Comparison of ENCODE assay signal across 8 mouse cellular contexts in genomic region chr4:120682168-120682567, GRCm38 (mm10). TPM values are rescaled to one million over a fixed set of nuclear protein-coding genes. Genes with fewer than 3 reads are reported as not detected.
DNase-seq lines count a peak whose midpoint lies in the region; ATAC-seq and TF ChIP-seq lines count a peak whose summit lies in the region.
"Had no signal": no experiment of that assay in that cellular context is flagged by ENCODE, and none has a peak within 500 bp of the region (broad histone marks: within the 10 kb centered on the region; RNA-seq: fewer than 3 reads in every experiment).

No protein-coding gene starts in this region.

- H3K9ac ChIP-seq in liver, embryonic 16.5 days (ENCODE audit: low read depth, low read length), result no peak overlapping the region
- H3K9ac ChIP-seq: heart, embryonic 15.5 days had no signal

- H3K27me3 ChIP-seq in liver, embryonic 16.5 days (ENCODE audit: control insufficient read depth, insufficient read depth, low read depth, low read length), result no peaks in the 10 kb centered on the region
- H3K27me3 ChIP-seq: heart, embryonic 15.5 days had no signal

- peak; percentile 76; the same call in 1 of the 2 replicates for ATAC-seq in frontal cortex, adult (ENCODE audit: low TSS enrichment)
- no peak for ATAC-seq in liver, embryonic 16.5 days (ENCODE audit: low read depth)

- H3K4me1 ChIP-seq in bone marrow macrophage, adult 2 months (ENCODE audit: control insufficient read depth, insufficient read depth, low read length), result no peaks in the 10 kb centered on the region
- peaks cover 37% of the 10 kb centered on the region for H3K4me1 ChIP-seq in liver, embryonic 16.5 days (ENCODE audit: control insufficient read depth, low read depth, low read length)
- H3K4me1 ChIP-seq: heart, embryonic 15.5 days had no signal

- TF ChIP-seq CTCF in bone marrow macrophage, adult 2 months (IDR thresholded peaks at IDR 0.05; ENCODE audit: low read depth, low read length), result peak; percentile 94

- peak; percentile 58 for DNase-seq in 416B (ENCODE audit: low read depth)
- peak; percentile 54 for DNase-seq in CD4-positive helper T cell, adult 2 months (ENCODE audit: low read depth, low spot score)
- peak; percentile 58 for DNase-seq in kidney, postnatal 14 days
- peak; percentile 61 for DNase-seq in right cerebral cortex, postnatal 25 days

- no peaks in the 10 kb centered on the region for H3K9me3 ChIP-seq in liver, embryonic 16.5 days (replicated peaks; ENCODE audit: control insufficient read depth, low read length)
- H3K9me3 ChIP-seq: heart, embryonic 15.5 days had no signal

- H3K36me3 ChIP-seq in liver, embryonic 16.5 days (ENCODE audit: control insufficient read depth, insufficient read depth), result no peaks in the 10 kb centered on the region
- H3K36me3 ChIP-seq: heart, embryonic 15.5 days had no signal

- no peak overlapping the region for H3K27ac ChIP-seq in bone marrow macrophage, adult 2 months (ENCODE audit: insufficient read depth, low read depth, low read length)
- H3K27ac ChIP-seq in liver, embryonic 16.5 days (ENCODE audit: low read length), result 0 out of 2 replicates have a peak overlapping the region, but pooled peaks have one; percentile 35
- H3K27ac ChIP-seq: heart, embryonic 15.5 days had no signal

- peak overlapping the region; percentile 46 for H3K4me2 ChIP-seq in liver, embryonic 16.5 days (ENCODE audit: low read depth, low read length)
- H3K4me2 ChIP-seq: heart, embryonic 15.5 days had no signal

- H3K4me3 ChIP-seq in bone marrow macrophage, adult 2 months (ENCODE audit: insufficient read depth, low read length), result no peak overlapping the region
- H3K4me3 ChIP-seq in liver, embryonic 16.5 days (ENCODE audit: low read depth, low read length), result no peak overlapping the region; the same call in 1 of the 2 replicates
- H3K4me3 ChIP-seq: heart, embryonic 15.5 days had no signal

- 23% methylated on average over 10 of the region's 10 CpGs for WGBS in liver, embryonic 16.5 days (ENCODE audit: insufficient replicate concordance)

- TF ChIP-seq POLR2A in bone marrow macrophage, adult 2 months (IDR thresholded peaks at IDR 0.05; ENCODE audit: borderline replicate concordance, low read depth, low read length), result no peak

RNA-seq across cellular contexts. Expression of gene Cited4, which starts 15.8 kb away (rescaled TPM):
- not detected in 2 replicates for polyA plus RNA-seq in bone marrow macrophage, adult 2 months (2012; ENCODE audit: insufficient read depth, insufficient read length, missing spikeins)
- polyA plus RNA-seq in liver, embryonic 16.5 days (2015; fragmentation: Nextera tagmentation; extraction: Ambion mirVana), result 44.1 and 44.3 TPM in 2 replicates

Comparison
In these comparisons a context has a peak if more than half of its experiments do, and no peak if none do; other contexts are left out.
1. RNA of gene Cited4, which starts 15.8 kb away (polyA plus RNA-seq): 44.1 to 44.3 TPM in liver, embryonic 16.5 days; not detected in bone marrow macrophage, adult 2 months; every median in the first group is over 10 times any median in the second.
2. Peak in every context shown above with its lines, with median percentiles within 50 percentile points of each other: DNase-seq.